Mouse (Mus musculus) frontal cortex, adult 2 months (tissue): ENCODE results near the gene Raph1. TPM values are rescaled to one million over a fixed set of nuclear protein-coding genes. Genes with fewer than 3 reads are reported as not detected.
"Not testable (repeated sequence)": the region's sequence is repeated elsewhere in the genome, so short reads cannot be mapped to it uniquely, and the experiment has no call there.

Experiments
- DNase-seq, 2 experiments: peaks; one replicate each; pipeline ENCODE4 v3.0.0; 2022; ENCODE audit warnings: low spot score in 1 of 2; ENCODE audit errors: extremely low spot score in 1 of 2
- polyA plus RNA-seq: library from polyadenylated mRNA; depleted of rRNA; stranded (reverse); fragments of >200 nt; gene quantifications from 2 replicates; pipeline ENCODE4 v1.2.3, GENCODE M21; 2012; rRNA removed

The Raph1 gene
- polyA plus RNA-seq, 1 experiment, result 19.7 TPM

DNA sequence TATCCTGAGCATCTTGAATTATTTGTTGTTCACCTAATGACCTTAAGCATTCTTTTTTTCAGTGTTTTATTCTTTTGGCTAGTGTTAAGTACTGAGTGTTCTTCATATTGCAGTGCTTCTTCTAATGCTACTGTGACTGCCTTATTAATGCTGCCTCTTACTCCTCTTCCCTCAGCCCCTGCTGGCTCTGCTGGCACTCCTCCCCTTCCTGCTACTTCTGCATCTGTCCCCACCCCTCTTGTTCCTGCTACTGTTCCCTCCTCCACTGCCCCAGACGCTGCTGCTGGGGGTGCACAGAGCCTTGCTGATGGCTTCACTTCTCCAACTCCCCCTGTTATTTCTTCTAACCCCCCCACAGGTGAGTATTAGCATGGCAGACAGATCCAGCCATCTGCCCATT lies 117.0 kb downstream of the Raph1 start:
- DNase-seq, result no peak

GRCm38 (mm10) chr1:60447067-60447466 lies 119.8 kb downstream of the Raph1 start:
- DNase-seq, result no peak

DNA sequence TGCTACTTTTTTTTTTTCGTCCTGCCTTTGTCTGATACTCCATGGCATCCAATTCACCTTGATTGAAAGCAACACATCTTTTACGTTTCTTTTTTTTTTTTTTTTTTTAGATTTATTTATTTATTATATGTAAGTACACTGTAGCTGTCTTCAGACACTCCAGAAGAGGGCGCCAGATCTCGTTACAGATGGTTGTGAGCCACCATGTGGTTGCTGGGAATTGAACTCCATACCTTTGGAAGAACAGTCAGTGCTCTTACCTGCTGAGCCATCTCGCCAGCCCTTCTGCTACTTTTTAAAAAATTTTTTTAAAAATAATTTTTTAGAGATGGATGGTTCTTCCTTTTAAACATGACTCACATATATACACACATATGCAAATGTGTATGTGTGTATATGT lies 125.5 kb downstream of the Raph1 start:
- not testable (repeated sequence) for DNase-seq

DNA sequence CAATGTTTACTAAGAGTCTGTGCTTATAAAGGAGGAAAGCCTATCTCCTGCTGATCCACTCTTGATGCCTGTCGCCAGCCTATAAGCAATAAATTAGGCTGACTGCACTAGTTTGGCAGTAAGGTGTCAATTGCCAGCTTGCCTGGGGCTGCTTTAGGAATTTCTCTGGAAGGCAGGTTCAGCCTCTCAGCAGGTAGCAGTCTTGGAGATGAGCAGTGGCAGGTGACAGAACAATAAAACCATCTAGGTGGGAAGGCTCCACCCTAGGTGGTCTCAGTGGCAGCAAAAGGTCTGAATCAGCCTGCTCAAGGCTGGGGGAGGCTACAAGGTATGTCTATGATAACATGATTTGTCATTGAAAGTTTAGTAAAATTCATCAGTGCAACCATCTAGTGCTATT lies 134.4 kb downstream of the Raph1 start:
- DNase-seq, result no peak

Other genes starting within 250 kb of the Raph1 start
- 13.0 and 15.4 TPM in 2 replicates for gene Cyp20a1, start 223.8 kb downstream of the Raph1 start, polyA plus RNA-seq
- gene Abi2, start 157.5 kb downstream of the Raph1 start, polyA plus RNA-seq, result 116 and 122 TPM in 2 replicates
- 0.44 and 0.54 TPM in 2 replicates for gene Cd28, start 149.7 kb upstream of the Raph1 start, polyA plus RNA-seq